Mouse (Mus musculus) brain, embryonic 14.5 days (tissue): ENCODE results near the gene Fzd2. TPM values are rescaled to one million over a fixed set of nuclear protein-coding genes. Genes with fewer than 3 reads are reported as not detected.

Experiments
- DNase-seq: peaks from one replicate; pipeline ENCODE4 v3.0.0-alpha.2; 2011; ENCODE audit warnings: low read depth
- POLR2A ChIP-seq: fragments of 200-500 bp; IDR thresholded peaks from 2 replicates; pipeline ENCODE4 v1.6.1; 2012; ENCODE audit warnings: mild to moderate bottlenecking, inconsistent platforms, borderline replicate concordance; ENCODE audit not compliant: poor library complexity, insufficient read depth, insufficient read length, severe bottlenecking; ENCODE audit errors: extremely low read depth
- polyA plus RNA-seq: library from polyadenylated mRNA; depleted of rRNA; stranded (reverse); fragments of >200 nt; gene quantifications from 2 replicates; pipeline ENCODE4 v1.2.3, GENCODE M21; 2012; rRNA removed

Fzd2 gene
- polyA plus RNA-seq, 1 experiment, result 35.6 TPM

DNA sequence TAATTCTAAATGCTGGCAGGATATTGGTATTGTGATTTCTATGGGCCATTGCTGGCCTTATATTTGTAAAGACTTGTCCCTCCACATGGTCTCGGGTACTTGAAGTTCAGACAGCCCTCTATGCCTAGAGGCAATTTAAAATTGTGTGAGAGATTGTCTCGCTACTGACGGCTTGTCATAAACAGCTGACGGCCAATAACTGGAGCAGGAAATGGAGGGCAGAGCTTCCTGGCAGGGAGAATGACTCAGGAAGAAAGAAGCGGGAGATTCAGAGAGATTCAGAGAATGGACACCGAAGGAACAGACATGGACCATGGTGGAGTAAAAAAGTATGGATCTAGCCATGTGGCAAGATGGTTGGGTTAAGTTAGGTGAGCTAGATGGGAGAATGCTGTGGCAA lies 52.7 kb downstream of the Fzd2 start:
- no peak for TF ChIP-seq POLR2A
- no peak for DNase-seq

Other genes with a start within 250 kb of the Fzd2 start
- 1.3 and 2.6 TPM in 2 replicates for gene Slc4a1, start 238.2 kb upstream of the Fzd2 start, polyA plus RNA-seq
- 292 and 306 TPM in 2 replicates for gene Rundc3a, start 211.0 kb upstream of the Fzd2 start, polyA plus RNA-seq
- gene Slc25a39, start 196.4 kb upstream of the Fzd2 start, polyA plus RNA-seq, result 122 and 129 TPM in 2 replicates
- 33.2 and 53.0 TPM in 2 replicates for gene Grn, start 174.1 kb upstream of the Fzd2 start, polyA plus RNA-seq
- gene Fam171a2, start 156.7 kb upstream of the Fzd2 start, polyA plus RNA-seq, result 221 and 276 TPM in 2 replicates
- 4.8 and 5.3 TPM in 2 replicates for gene Itga2b, start 134.3 kb upstream of the Fzd2 start, polyA plus RNA-seq
- 46.1 and 58.4 TPM in 2 replicates for gene Gpatch8, start 48.0 kb upstream of the Fzd2 start, polyA plus RNA-seq
- gene Gm11627, start 24.9 kb upstream of the Fzd2 start, polyA plus RNA-seq, result 3.6 and 4.6 TPM in 2 replicates
- gene Meioc, start 59.3 kb downstream of the Fzd2 start, polyA plus RNA-seq, result 0.03 and 0.11 TPM in 2 replicates
- gene Ccdc43, start 93.4 kb downstream of the Fzd2 start, polyA plus RNA-seq, result 18.5 and 23.9 TPM in 2 replicates
- 48.4 and 64.1 TPM in 2 replicates for gene Adam11, start 157.0 kb downstream of the Fzd2 start, polyA plus RNA-seq
- 52.2 and 61.0 TPM in 2 replicates for gene Gjc1, start 215.3 kb downstream of the Fzd2 start, polyA plus RNA-seq
- gene Higd1b, start 231.5 kb downstream of the Fzd2 start, polyA plus RNA-seq, result 4.3 and 4.9 TPM in 2 replicates